Mouse (Mus musculus): ENCODE data around the gene Zfp142. TPM values are rescaled to one million over a fixed set of nuclear protein-coding genes. Genes with fewer than 3 reads are reported as not detected.

Zfp142 gene
- total and polyA plus RNA-seq, 3 experiments: 2.8 to 15.1 (median 6.0) TPM

DNA sequence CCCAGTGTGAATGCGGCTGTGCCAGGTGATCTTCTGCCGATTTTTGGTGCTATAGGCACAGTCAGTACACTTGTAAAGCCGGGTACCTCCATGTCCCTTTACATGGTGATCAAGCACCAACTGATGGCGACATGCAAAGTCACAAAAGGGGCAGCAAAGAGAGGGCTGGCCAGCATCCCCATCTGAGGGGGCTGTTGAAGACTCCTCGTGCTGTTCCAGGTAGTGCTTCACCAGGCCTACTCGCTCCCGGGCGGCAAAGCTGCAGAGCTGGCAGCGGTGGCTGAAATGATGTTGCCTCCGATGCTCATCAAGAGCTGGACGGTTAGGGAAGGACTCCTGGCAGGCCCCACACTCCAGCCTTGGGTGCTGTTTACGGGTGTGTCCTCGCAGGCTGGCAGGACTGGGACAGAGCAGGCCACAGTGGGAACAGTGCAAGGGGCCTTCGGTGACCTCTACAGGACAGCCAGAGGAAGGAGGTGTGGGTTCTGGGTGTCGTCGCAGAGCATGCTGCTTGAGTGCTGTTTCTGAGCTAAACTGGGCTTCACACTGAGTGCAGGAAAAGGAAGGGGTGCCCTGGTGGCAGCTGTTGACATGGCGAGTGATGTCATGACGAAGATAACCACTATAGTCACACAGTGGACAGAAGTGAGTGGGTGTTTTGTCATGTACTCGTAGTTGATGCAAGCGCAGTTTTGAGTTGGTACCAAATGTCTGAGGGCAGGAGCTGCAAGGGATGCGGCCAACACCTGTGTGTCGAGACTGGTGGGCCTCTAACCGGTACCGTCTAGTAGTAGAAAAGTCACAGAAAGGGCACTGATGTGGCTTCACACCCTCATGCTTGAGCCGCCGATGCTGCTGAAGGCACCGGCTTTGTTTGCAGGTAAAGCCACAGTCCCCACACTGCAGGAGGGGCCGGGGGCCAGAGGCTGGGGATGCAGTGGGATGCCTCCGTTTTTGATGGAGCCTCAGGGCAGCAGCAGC lies 18.0 kb downstream of the Zfp142 start:
- no peaks in the 10 kb centered on the region for H3K4me1 ChIP-seq (ENCODE audit: control insufficient read depth in 1 of 2, insufficient read depth in 2 of 2)
- H3K4me2 ChIP-seq (ENCODE audit: insufficient read depth, low read depth, poor library complexity, severe bottlenecking): no peak overlapping the region
- dilution Hi-C loops (cut with MboI; ENCODE audit: extremely low pct_ligation_motif_present, extremely low pct_unique_long_range_greater_than_20kb, low sequenced_read_pairs) (no loop called here), in situ Hi-C loops (cut with MboI; ENCODE audit: low pct_ligation_motif_present, low pct_unique_long_range_greater_than_20kb, low sequenced_read_pairs) (no loop called here)
- H3K9me3 ChIP-seq (replicated peaks; ENCODE audit: low read length): no peaks in the 10 kb centered on the region
- DNase-seq (ENCODE audit: extremely low read depth): no peak
- TF ChIP-seq SIN3A (IDR thresholded peaks at IDR 0.05; ENCODE audit: low read length) (no peak), MYC (IDR thresholded peaks at IDR 0.05; ENCODE audit: low read depth, low read length) (no peak), ZMIZ1 (IDR thresholded peaks at IDR 0.05; ENCODE audit: low read depth, low read length) (no peak), USF1 (IDR thresholded peaks at IDR 0.05; ENCODE audit: low read depth, low read length) (no peak), POLR2A (IDR thresholded peaks at IDR 0.05; ENCODE audit: low read depth, low read length) (no peak), CHD2 (IDR thresholded peaks at IDR 0.05; ENCODE audit: low read length) (no peak), MAFK (IDR thresholded peaks at IDR 0.05; ENCODE audit: insufficient replicate concordance, low read length) (no peak), MEF2A (IDR thresholded peaks at IDR 0.05; ENCODE audit: borderline replicate concordance, low read depth, low read length) (no peak)
- H3K27me3 ChIP-seq (replicated peaks): no peaks in the 10 kb centered on the region
- no peak overlapping the region for H3K9ac ChIP-seq (ENCODE audit: insufficient read depth, low read depth)
- H3K79me2 ChIP-seq (replicated peaks; ENCODE audit: control insufficient read depth, extremely low read depth, insufficient read depth, poor library complexity, severe bottlenecking): peaks cover 10% of the 10 kb centered on the region
- peaks cover 88 to 95% of the 10 kb centered on the region in 2 experiments for H3K36me3 ChIP-seq (replicated peaks in 1 of 2; ENCODE audit: control insufficient read depth in 1 of 2, insufficient read depth in 1 of 2, low read length in 1 of 2)
- no peak overlapping the region for H3K4me3 ChIP-seq (replicated peaks in 1 of 3; ENCODE audit: low read depth in 2 of 3, low read length in 2 of 3, poor library complexity in 1 of 3)
- no peak overlapping the region for H3K27ac ChIP-seq (ENCODE audit: insufficient read depth, low read depth)

DNA sequence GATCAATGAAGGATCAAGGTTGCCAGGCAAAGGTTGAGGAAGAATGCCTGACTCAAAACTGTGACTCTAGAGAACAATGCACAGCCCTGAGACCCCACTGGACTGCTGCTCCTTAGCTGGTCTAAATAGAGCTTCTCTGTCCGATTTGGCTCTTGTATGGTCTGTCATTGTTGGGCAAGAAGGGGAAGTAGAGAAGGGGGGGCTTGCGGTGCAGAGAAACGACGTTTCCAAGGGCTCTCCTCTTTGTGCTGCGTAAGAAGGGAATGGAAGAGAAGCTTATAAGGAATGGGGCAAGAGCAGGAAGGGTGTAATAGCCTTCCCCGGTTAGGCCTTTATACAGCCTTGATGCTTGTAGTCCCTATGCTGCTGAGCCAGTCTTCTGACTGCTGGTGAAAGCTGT lies 22.2 kb downstream of the Zfp142 start:
- Histone ChIP-seq H3K4me1 (ENCODE audit: control insufficient read depth in 1 of 2, insufficient read depth in 2 of 2) (no peaks in the 10 kb centered on the region), H3K4me3 (replicated peaks in 1 of 3; ENCODE audit: low read depth in 2 of 3, low read length in 2 of 3, poor library complexity in 1 of 3) (no peak overlapping the region), H3K9me3 (replicated peaks; ENCODE audit: low read length) (no peaks in the 10 kb centered on the region), H3K79me2 (replicated peaks; ENCODE audit: control insufficient read depth, extremely low read depth, insufficient read depth, poor library complexity, severe bottlenecking) (no peaks in the 10 kb centered on the region; the same call in 1 of the 2 replicates), H3K9ac (ENCODE audit: insufficient read depth, low read depth) (no peak overlapping the region), H3K27ac (ENCODE audit: insufficient read depth, low read depth) (no peak overlapping the region), H3K36me3 (replicated peaks in 1 of 2; ENCODE audit: control insufficient read depth in 1 of 2, insufficient read depth in 1 of 2, low read length in 1 of 2) (peaks cover 55 to 76% of the 10 kb centered on the region in 2 experiments), H3K27me3 (replicated peaks) (no peaks in the 10 kb centered on the region), H3K4me2 (ENCODE audit: insufficient read depth, low read depth, poor library complexity, severe bottlenecking) (no peak overlapping the region)
- in situ Hi-C loops (cut with MboI; ENCODE audit: low pct_ligation_motif_present, low pct_unique_long_range_greater_than_20kb, low sequenced_read_pairs) (no loop called here), dilution Hi-C loops (cut with MboI; ENCODE audit: extremely low pct_ligation_motif_present, extremely low pct_unique_long_range_greater_than_20kb, low sequenced_read_pairs) (no loop called here)
- DNase-seq (ENCODE audit: extremely low read depth): no peak
- TF ChIP-seq SMC3 (IDR thresholded peaks at IDR 0.05; ENCODE audit: low read depth, low read length) (no peak), ETS1 (conservative IDR thresholded peaks at IDR 0.05; ENCODE audit: low read depth, low read length) (no peak), ZMIZ1 (IDR thresholded peaks at IDR 0.05; ENCODE audit: low read depth, low read length) (no peak), ZKSCAN1 (IDR thresholded peaks at IDR 0.05; ENCODE audit: borderline replicate concordance, low read depth, low read length) (no peak), NELFE (IDR thresholded peaks at IDR 0.05; ENCODE audit: low read depth, low read length) (no peak), USF1 (IDR thresholded peaks at IDR 0.05; ENCODE audit: low read depth, low read length) (no peak), MYC (IDR thresholded peaks at IDR 0.05; ENCODE audit: low read depth, low read length) (no peak), POLR2A (IDR thresholded peaks at IDR 0.05; ENCODE audit: low read depth, low read length) (no peak), MXI1 (IDR thresholded peaks at IDR 0.05; ENCODE audit: low read depth, low read length) (no peak), SIN3A (IDR thresholded peaks at IDR 0.05; ENCODE audit: low read length) (no peak), ELF1 (IDR thresholded peaks at IDR 0.05; ENCODE audit: low read depth, low read length) (no peak), RAD21 (IDR thresholded peaks at IDR 0.05; ENCODE audit: low read depth, low read length) (no peak), GABPA (IDR thresholded peaks at IDR 0.05; ENCODE audit: insufficient replicate concordance, low read depth, low read length) (no peak), HCFC1 (IDR thresholded peaks at IDR 0.05; ENCODE audit: low read depth, low read length) (no peak), JUND (conservative IDR thresholded peaks at IDR 0.05; ENCODE audit: low read depth, low read length) (no peak), MEF2A (IDR thresholded peaks at IDR 0.05; ENCODE audit: borderline replicate concordance, low read depth, low read length) (no peak)
